Mouse (Mus musculus) erythroblast, embryonic 14.5 days (primary cell): ENCODE measurements around the gene Apol8. TPM values are rescaled to one million over a fixed set of nuclear protein-coding genes. Genes with fewer than 3 reads are reported as not detected.

Experiments
- H3K27me3 ChIP-seq: 2 replicates; pipeline ENCODE4 v1.6.1; 2012; ENCODE audit warnings: inconsistent platforms; ENCODE audit not compliant: control insufficient read depth
- H3K36me3 ChIP-seq: 2 replicates; pipeline ENCODE4 v1.6.1; 2012; ENCODE audit warnings: mild to moderate bottlenecking, inconsistent platforms; ENCODE audit not compliant: control insufficient read depth
- H3K4me1 ChIP-seq: 2 replicates; pipeline ENCODE4 v1.6.1; 2012; ENCODE audit warnings: inconsistent platforms; ENCODE audit not compliant: control insufficient read depth
- H3K4me3 ChIP-seq: replicated peaks from 2 replicates; pipeline ENCODE3; 2012; ENCODE audit warnings: moderate library complexity, mild to moderate bottlenecking, inconsistent platforms
- H3K9me3 ChIP-seq: 2 replicates; pipeline ENCODE4 v1.6.1; 2012; ENCODE audit warnings: low read length, inconsistent platforms, mixed read lengths; ENCODE audit not compliant: control insufficient read depth
- GATA1 ChIP-seq: IDR thresholded peaks from 2 replicates; pipeline ENCODE4 v1.6.1; 2012; ENCODE audit warnings: low read length, inconsistent platforms, mixed read lengths
- TAL1 ChIP-seq: IDR thresholded peaks from 3 replicates; pipeline ENCODE4 v1.6.1; 2012; ENCODE audit warnings: low read length, inconsistent platforms, mixed read lengths
- polyA plus RNA-seq: library from polyadenylated mRNA; stranded (reverse); fragments of >175 nt; gene quantifications from 2 replicates; pipeline ENCODE4 v1.2.3, GENCODE M21; 2012

Apol8 gene
- polyA plus RNA-seq, 1 experiment: 17.7 TPM

- Histone ChIP-seq H3K4me3 (no peak overlapping the region), H3K27me3 (no peaks in the 10 kb centered on the region), H3K4me1 (no peaks in the 10 kb centered on the region), H3K9me3 (no peaks in the 10 kb centered on the region), H3K36me3 (peaks cover 98% of the 10 kb centered on the region)
- no peak for TF ChIP-seq GATA1
- no peak for TF ChIP-seq TAL1
These were observed 34.0 kb upstream of the Apol8 start for GRCm38 (mm10) chr15:77790656-77791405.

GRCm38 (mm10) chr15:77789186-77789585 is 32.4 kb upstream of the Apol8 start:
- no peaks in the 10 kb centered on the region for H3K9me3 ChIP-seq
- H3K4me1 ChIP-seq: no peaks in the 10 kb centered on the region
- no peak overlapping the region for H3K4me3 ChIP-seq
- TF ChIP-seq GATA1: no peak
- no peak for TF ChIP-seq TAL1
- H3K36me3 ChIP-seq: peaks cover 100% of the 10 kb centered on the region
- H3K27me3 ChIP-seq: no peaks in the 10 kb centered on the region

- no peaks in the 10 kb centered on the region for H3K9me3 ChIP-seq
- no peaks in the 10 kb centered on the region for H3K4me1 ChIP-seq
- H3K27me3 ChIP-seq: no peaks in the 10 kb centered on the region
- TF ChIP-seq GATA1 (no peak), TAL1 (no peak)
- H3K36me3 ChIP-seq: peaks cover 100% of the 10 kb centered on the region
- no peak overlapping the region for H3K4me3 ChIP-seq
These were observed 31.6 kb upstream of the Apol8 start for GRCm38 (mm10) chr15:77788356-77788755.

GRCm38 (mm10) chr15:77785807-77786206 is 29.0 kb upstream of the Apol8 start:
- Histone ChIP-seq H3K4me1 (no peaks in the 10 kb centered on the region), H3K9me3 (no peaks in the 10 kb centered on the region), H3K27me3 (no peaks in the 10 kb centered on the region), H3K4me3 (no peak overlapping the region), H3K36me3 (peaks cover 100% of the 10 kb centered on the region)
- no peak for TF ChIP-seq GATA1
- TF ChIP-seq TAL1: no peak

DNA sequence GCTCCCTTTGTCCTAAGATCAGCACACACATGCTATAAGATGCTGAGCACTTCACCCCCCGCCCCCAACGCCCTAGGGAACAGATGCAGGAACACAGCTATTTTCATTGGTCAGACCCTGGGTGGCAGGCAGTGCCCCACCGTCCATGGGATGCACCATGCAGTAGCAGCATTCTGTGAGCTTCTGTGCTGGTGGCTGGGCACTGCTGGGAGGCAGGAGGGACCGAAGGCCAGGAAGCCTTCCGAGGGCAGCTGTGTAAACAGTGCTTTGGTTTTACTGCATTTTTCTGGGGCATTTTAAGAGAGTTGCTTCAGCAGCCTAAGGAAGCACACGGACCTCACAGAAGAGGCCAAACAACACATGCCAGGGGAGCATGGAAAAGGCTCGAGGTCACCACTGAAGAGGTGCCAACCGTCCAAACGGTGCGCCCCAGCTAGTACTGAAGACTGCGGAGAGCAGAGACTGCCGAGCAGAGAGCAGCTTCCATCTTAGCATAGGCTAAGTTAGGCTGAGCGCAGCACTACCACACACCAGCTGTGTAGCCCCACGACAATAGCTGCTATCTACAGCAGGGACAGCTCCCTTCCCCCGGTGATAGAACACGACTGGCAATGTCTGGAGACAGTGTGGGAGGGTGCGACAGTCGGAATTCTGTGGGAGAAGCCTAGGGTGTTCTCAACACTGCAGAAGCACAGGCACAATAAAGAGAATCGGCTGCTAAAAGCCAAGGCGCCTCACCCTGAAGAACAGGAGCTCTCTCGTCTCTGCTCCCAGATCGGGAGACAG is 27.4 kb upstream of the Apol8 start:
- Histone ChIP-seq H3K27me3 (no peaks in the 10 kb centered on the region), H3K9me3 (no peaks in the 10 kb centered on the region), H3K4me3 (no peak overlapping the region), H3K36me3 (peaks cover 100% of the 10 kb centered on the region), H3K4me1 (no peaks in the 10 kb centered on the region)
- TF ChIP-seq TAL1: no peak
- TF ChIP-seq GATA1: no peak

DNA sequence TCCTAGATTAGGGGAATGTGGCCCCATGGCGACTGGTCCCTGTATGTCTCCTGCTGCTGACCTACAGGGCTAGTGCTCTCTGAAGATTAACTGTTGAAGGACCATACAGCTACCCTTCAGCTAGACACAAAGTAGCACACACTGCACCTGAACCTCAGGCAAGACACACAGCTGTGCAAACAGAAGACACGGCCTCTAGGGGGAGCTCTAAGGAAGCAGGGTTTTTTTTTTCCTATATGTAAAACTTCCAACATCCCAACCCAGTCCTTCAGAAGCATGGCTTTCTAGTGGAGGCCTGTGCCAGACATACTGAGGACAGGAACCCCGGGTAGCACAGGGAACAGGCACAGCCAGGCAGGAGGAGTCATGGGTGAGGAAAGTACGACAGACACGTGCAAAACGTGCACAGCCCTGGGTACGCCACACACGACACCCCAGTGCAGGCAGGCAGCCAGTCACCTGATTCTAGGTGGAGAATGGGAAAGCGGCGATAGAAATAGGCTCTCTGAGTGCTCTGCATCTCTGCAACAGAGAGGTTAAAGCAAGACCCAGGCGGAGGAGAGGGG is 25.7 kb upstream of the Apol8 start:
- H3K9me3 ChIP-seq: no peaks in the 10 kb centered on the region
- H3K4me1 ChIP-seq: no peaks in the 10 kb centered on the region
- H3K36me3 ChIP-seq: peaks cover 100% of the 10 kb centered on the region
- no peak overlapping the region for H3K4me3 ChIP-seq
- TF ChIP-seq TAL1: no peak
- no peak for TF ChIP-seq GATA1
- no peaks in the 10 kb centered on the region for H3K27me3 ChIP-seq

DNA sequence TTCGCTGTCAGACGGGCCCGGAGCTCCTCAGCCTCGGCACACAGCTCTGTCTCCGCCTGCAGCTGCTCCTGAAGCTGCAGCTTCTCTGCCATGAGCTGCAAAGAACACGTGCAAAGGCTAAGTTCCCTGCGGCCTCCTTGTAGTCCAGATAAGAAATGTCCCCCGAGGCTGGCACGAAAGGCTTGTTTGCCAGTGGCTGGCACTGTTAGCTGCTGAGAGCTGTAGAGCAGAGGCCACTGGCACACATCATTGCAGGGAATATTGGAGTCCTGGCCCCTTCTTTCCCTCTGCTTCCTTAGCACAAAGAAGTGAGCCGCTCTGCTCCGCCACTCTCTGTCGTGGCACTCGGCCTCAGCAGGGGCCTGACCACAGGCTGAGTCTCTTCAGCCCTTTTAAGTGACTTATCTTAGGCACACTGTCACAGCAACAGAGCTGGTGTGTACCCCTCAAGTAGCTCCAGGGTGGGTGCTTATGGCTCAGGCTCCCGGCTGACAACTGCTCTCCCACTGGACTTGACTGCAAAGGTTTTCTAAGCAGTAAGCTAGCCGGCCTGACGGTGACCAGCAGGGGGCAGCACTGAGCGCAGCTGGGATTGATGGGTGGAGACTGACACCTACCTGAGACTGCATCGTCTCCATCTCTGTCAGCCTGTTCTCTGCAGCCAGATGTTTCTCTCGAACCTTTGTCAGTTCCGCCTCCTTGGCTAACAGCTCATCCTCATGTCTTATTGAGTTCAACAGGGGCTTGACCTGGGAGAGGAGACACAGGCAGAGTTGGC is 18.6 kb upstream of the Apol8 start:
- Histone ChIP-seq H3K36me3 (peaks cover 99% of the 10 kb centered on the region), H3K4me3 (no peak overlapping the region), H3K4me1 (peaks cover 41% of the 10 kb centered on the region), H3K9me3 (no peaks in the 10 kb centered on the region), H3K27me3 (no peaks in the 10 kb centered on the region)
- no peak for TF ChIP-seq GATA1
- TF ChIP-seq TAL1: no peak

GRCm38 (mm10) chr15:77774303-77774702 is 17.5 kb upstream of the Apol8 start:
- Histone ChIP-seq H3K4me1 (peaks cover 41% of the 10 kb centered on the region), H3K9me3 (no peaks in the 10 kb centered on the region), H3K36me3 (peaks cover 99% of the 10 kb centered on the region), H3K4me3 (no peak overlapping the region), H3K27me3 (no peaks in the 10 kb centered on the region)
- no peak for TF ChIP-seq GATA1
- TF ChIP-seq TAL1: no peak
